24 mouse cellular contexts compared by ENCODE assay signal in the genomic region with DNA sequence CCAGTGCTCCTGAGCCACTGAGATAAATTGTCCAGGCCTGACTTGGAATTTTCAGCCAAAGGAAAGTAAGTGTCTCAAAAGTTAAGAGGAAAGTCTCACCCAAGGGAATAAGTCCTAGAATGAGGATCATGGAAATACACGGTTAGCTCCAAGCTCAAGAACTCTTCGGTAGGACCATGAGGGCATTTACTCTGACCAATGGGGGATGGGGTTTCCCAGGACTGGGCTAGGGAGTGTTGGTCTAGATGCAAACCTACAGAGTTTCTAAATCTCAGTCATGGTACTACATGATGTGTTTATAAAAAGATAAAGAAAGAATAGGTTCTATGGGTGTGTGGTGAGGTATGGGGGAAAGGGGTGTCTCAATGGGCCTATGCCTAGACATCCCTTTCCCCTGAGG. TPM values are rescaled to one million over a fixed set of nuclear protein-coding genes. Genes with fewer than 3 reads are reported as not detected.
DNase-seq lines count a peak whose midpoint lies in the region; ATAC-seq and TF ChIP-seq lines count a peak whose summit lies in the region.
"Not testable (repeated sequence)": the region's sequence is repeated elsewhere in the genome, so short reads cannot be mapped to it uniquely, and the experiment has no call there.
"Had no signal": no experiment of that assay in that cellular context is flagged by ENCODE, and none has a peak within 500 bp of the region (broad histone marks: within the 10 kb centered on the region; RNA-seq: fewer than 3 reads in every experiment).

No protein-coding gene starts in this region.

- not testable (repeated sequence) for TF ChIP-seq EP300 in stomach, postnatal 0 days (optimal IDR thresholded peaks at IDR 0.05)

- not testable (repeated sequence) for DNase-seq in hindbrain, embryonic 14.5 days (ENCODE audit: low spot score); midbrain, embryonic 14.5 days; stomach, postnatal 0 days (ENCODE audit: low spot score)

- ATAC-seq in erythroid progenitor cell, adult 5-6 weeks (replicated peaks; ENCODE audit: low FRiP score, poor library complexity, severe bottlenecking): 0 out of 2 replicates have a peak, but pooled peaks have one; percentile 29
- ATAC-seq in heart, embryonic 14.5 days (ENCODE audit: insufficient number of reproducible peaks, insufficient read depth, low FRiP score, low read depth): 0 out of 2 replicates have a peak, but pooled peaks have one; percentile 11
- 0 out of 2 replicates have a peak, but pooled peaks have one; percentile 41 for ATAC-seq in hindbrain, embryonic 14.5 days (ENCODE audit: low FRiP score)
- peak; percentile 68; the same call in 1 of the 2 replicates for ATAC-seq in limb, embryonic 12.5 days (ENCODE audit: insufficient number of reproducible peaks, insufficient read depth, low FRiP score, low TSS enrichment, low read depth)
- 0 out of 2 replicates have a peak, but pooled peaks have one; percentile 13 for ATAC-seq in liver, embryonic 15.5 days (ENCODE audit: insufficient read depth)
- peak; percentile 46; the same call in 1 of the 2 replicates for ATAC-seq in midbrain, embryonic 14.5 days (ENCODE audit: low FRiP score, low TSS enrichment)
- ATAC-seq in stomach, postnatal 0 days (ENCODE audit: low FRiP score, low TSS enrichment): peak; percentile 32; the same call in 1 of the 2 replicates

- H3K9me3 ChIP-seq in heart, embryonic 14.5 days (ENCODE audit: control insufficient read depth, low read length); hindbrain, embryonic 14.5 days (ENCODE audit: control insufficient read depth, low read length); limb, embryonic 12.5 days; liver, embryonic 15.5 days (replicated peaks); midbrain, embryonic 14.5 days (ENCODE audit: control insufficient read depth, low read length); stomach, postnatal 0 days (ENCODE audit: control insufficient read depth, low read length): not testable (repeated sequence)

- H3K27ac ChIP-seq in heart, embryonic 14.5 days (replicated peaks in 1 of 2; ENCODE audit: control insufficient read depth in 1 of 2, insufficient read depth in 1 of 2, low read depth in 2 of 2, low read length in 2 of 2); hindbrain, embryonic 14.5 days; limb, embryonic 12.5 days; liver, embryonic 15.5 days (replicated peaks); midbrain, embryonic 14.5 days (replicated peaks; ENCODE audit: low read depth, low read length); stomach, postnatal 0 days (replicated peaks): not testable (repeated sequence)

- not testable (repeated sequence) for H3K4me2 ChIP-seq in heart, embryonic 14.5 days (ENCODE audit: low read length); hindbrain, embryonic 14.5 days (replicated peaks); limb, embryonic 12.5 days; liver, embryonic 15.5 days; midbrain, embryonic 14.5 days (ENCODE audit: low read length); stomach, postnatal 0 days (replicated peaks; ENCODE audit: low read depth)

- not testable (repeated sequence) for TF ChIP-seq CTCF in stomach, postnatal 0 days (IDR thresholded peaks at IDR 0.05; ENCODE audit: low read depth)

- not testable (repeated sequence) for H3K4me3 ChIP-seq in heart, embryonic 14.5 days (ENCODE audit: control insufficient read depth in 1 of 2, insufficient read depth in 1 of 2, low read depth in 1 of 2, low read length in 2 of 2); hindbrain, embryonic 14.5 days (replicated peaks; ENCODE audit: low read length); limb, embryonic 12.5 days (replicated peaks); liver, embryonic 15.5 days (replicated peaks); midbrain, embryonic 14.5 days (replicated peaks; ENCODE audit: low read depth, low read length); stomach, postnatal 0 days (ENCODE audit: low read depth, low read length)

- not testable (repeated sequence) for H3K4me1 ChIP-seq in heart, embryonic 14.5 days (ENCODE audit: control insufficient read depth in 2 of 2, insufficient read depth in 2 of 2, low read length in 2 of 2); hindbrain, embryonic 14.5 days (replicated peaks; ENCODE audit: control insufficient read depth, insufficient read depth, low read length); limb, embryonic 12.5 days (replicated peaks); liver, embryonic 15.5 days (replicated peaks); midbrain, embryonic 14.5 days (ENCODE audit: control insufficient read depth, insufficient read depth, low read length); stomach, postnatal 0 days (replicated peaks; ENCODE audit: control insufficient read depth, insufficient read depth)

- no CpG with 5 or more reads among the region's 2 CpGs for WGBS in heart, embryonic 14.5 days
- no CpG with 5 or more reads among the region's 2 CpGs for WGBS in hindbrain, embryonic 14.5 days
- no CpG with 5 or more reads among the region's 2 CpGs for whole genome bisulfite sequencing in limb, embryonic 12.5 days
- WGBS in liver, embryonic 15.5 days (ENCODE audit: insufficient replicate concordance): no CpG with 5 or more reads among the region's 2 CpGs
- WGBS in midbrain, embryonic 14.5 days: no CpG with 5 or more reads among the region's 2 CpGs
- no CpG with 5 or more reads among the region's 2 CpGs for WGBS in stomach, postnatal 0 days

- not testable (repeated sequence) for H3K36me3 ChIP-seq in heart, embryonic 14.5 days (ENCODE audit: control insufficient read depth, insufficient read depth, low read length); hindbrain, embryonic 14.5 days (replicated peaks; ENCODE audit: control insufficient read depth, insufficient read depth); limb, embryonic 12.5 days; liver, embryonic 15.5 days (replicated peaks); midbrain, embryonic 14.5 days (ENCODE audit: control insufficient read depth, insufficient read depth, low read length); stomach, postnatal 0 days (ENCODE audit: control insufficient read depth, insufficient read depth, low read length)

- H3K9ac ChIP-seq in heart, embryonic 14.5 days (ENCODE audit: low read length); hindbrain, embryonic 14.5 days; limb, embryonic 12.5 days (replicated peaks); liver, embryonic 15.5 days; midbrain, embryonic 14.5 days (replicated peaks; ENCODE audit: low read length); stomach, postnatal 0 days (ENCODE audit: low read length): not testable (repeated sequence)

- H3K27me3 ChIP-seq in heart, embryonic 14.5 days (ENCODE audit: control insufficient read depth, insufficient read depth, low read length); hindbrain, embryonic 14.5 days (ENCODE audit: control insufficient read depth, insufficient read depth, low read length); limb, embryonic 12.5 days; liver, embryonic 15.5 days; midbrain, embryonic 14.5 days (ENCODE audit: control insufficient read depth, insufficient read depth, low read length); stomach, postnatal 0 days (ENCODE audit: control insufficient read depth, insufficient read depth, low read length): not testable (repeated sequence)

RNA-seq across cellular contexts. Expression of a gene that starts 48.6 kb away (rescaled TPM):
- not detected in 2 replicates for total RNA-seq in erythroid progenitor cell, adult 5-6 weeks (2015; ENCODE audit: low replicate concordance)
- not detected in 2 replicates for total RNA-seq in erythroid progenitor cell, adult 5-6 weeks (2017; ENCODE audit: low replicate concordance)
- polyA plus RNA-seq in heart, embryonic 14.5 days (2014; fragmentation: Nextera tagmentation; extraction: Ambion mirVana): not detected in 2 replicates
- polyA plus RNA-seq in hindbrain, embryonic 14.5 days (2014; fragmentation: Nextera tagmentation; extraction: Ambion mirVana): not detected in 2 replicates
- polyA plus RNA-seq in limb, embryonic 12.5 days (2016; fragmentation: Nextera tagmentation; extraction: Ambion mirVana): not detected in 2 replicates
- not detected in 2 replicates for polyA plus RNA-seq in liver, embryonic 15.5 days (2015; fragmentation: Nextera tagmentation; extraction: Ambion mirVana)
- not detected in 2 replicates for polyA plus RNA-seq in midbrain, embryonic 14.5 days (2014; fragmentation: Nextera tagmentation; extraction: Ambion mirVana)
- not detected in 2 replicates for polyA plus RNA-seq in stomach, postnatal 0 days (2015; fragmentation: Nextera tagmentation; extraction: Ambion mirVana)
- total RNA-seq: adrenal gland, postnatal 14 days; gastrocnemius, postnatal 14 days; granulocyte monocyte progenitor cell, adult 5-6 weeks; heart, postnatal 10 days; hematopoietic stem cell, adult 5-6 weeks; megakaryocyte, adult 5-6 weeks had no signal
- polyA plus RNA-seq: CD4-positive, CD25-positive, alpha-beta regulatory T cell, adult 4 months; embryonic facial prominence, embryonic 14.5 days; erythroblast, embryonic 14.5 days; forebrain, embryonic 14.5 days; kidney, embryonic 15.5 days; limb, embryonic 14.5 days; liver, embryonic 16.5 days; lung, embryonic 15.5 days; midbrain, embryonic 15.5 days; testis, adult 2 months; thymus, postnatal 0 days had no signal

Comparison
In these comparisons a context has a peak if more than half of its experiments do, and no peak if none do; other contexts are left out.
1. ATAC-seq: peak in every context shown above with its lines; median percentile 68 in limb, embryonic 12.5 days; 46 in midbrain, embryonic 14.5 days; 41 in hindbrain, embryonic 14.5 days; 32 in stomach, postnatal 0 days; 29 in erythroid progenitor cell, adult 5-6 weeks; 13 in liver, embryonic 15.5 days; 11 in heart, embryonic 14.5 days.